9 mouse cellular contexts compared by ENCODE assay signal in the genomic region with DNA sequence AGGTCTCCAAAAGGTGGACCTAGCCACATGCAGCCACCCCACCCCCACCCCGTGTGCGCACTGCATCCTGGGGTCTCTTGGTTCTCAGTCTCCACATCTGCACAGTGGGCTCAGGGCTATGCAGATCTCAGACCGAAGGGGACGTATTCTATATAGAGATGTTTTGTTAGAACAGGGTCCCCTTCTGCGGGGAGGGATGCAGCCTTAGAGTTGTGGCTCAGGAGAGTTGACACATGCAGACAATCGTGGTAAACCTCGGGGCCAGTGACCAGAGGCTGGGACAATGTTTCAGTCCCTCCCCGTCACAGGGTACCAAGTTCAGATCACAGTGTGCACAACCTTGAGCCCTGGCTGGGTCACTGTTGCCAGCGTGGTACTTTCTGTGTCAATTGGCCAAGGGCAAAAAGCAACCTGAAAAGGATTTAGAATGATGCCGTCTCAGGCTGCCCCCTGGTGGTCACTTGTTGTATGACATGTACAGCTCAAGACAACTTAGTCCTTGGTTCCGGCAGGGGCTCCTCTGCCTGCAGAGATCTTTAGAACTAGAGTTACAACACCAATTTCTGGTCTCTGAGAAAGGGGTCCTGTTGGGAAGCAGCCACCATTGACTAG. TPM values are rescaled to one million over a fixed set of nuclear protein-coding genes. Genes with fewer than 3 reads are reported as not detected.
DNase-seq lines count a peak whose midpoint lies in the region; ATAC-seq and TF ChIP-seq lines count a peak whose summit lies in the region.
"Had no signal": no experiment of that assay in that cellular context is flagged by ENCODE, and none has a peak within 500 bp of the region (broad histone marks: within the 10 kb centered on the region; RNA-seq: fewer than 3 reads in every experiment).

No protein-coding gene starts in this region.

- peak; percentile 96 for TF ChIP-seq CTCF in heart, adult 2 months (IDR thresholded peaks at IDR 0.05)
- TF ChIP-seq CTCF in spleen, adult 2 months (IDR thresholded peaks at IDR 0.05; ENCODE audit: extremely low read depth, insufficient read depth, insufficient read length, insufficient replicate concordance) = peak; percentile 64; the same call in 1 of the 2 replicates

- H3K27me3 ChIP-seq in heart, adult 2 months (ENCODE audit: control insufficient read depth, insufficient read depth, low read length) = no peaks in the 10 kb centered on the region
- H3K27me3 ChIP-seq in heart, embryonic 11.5 days (ENCODE audit: control insufficient read depth, insufficient read depth, low read length) = peaks cover 41% of the 10 kb centered on the region
- H3K27me3 ChIP-seq in intestine, embryonic 16.5 days (replicated peaks; ENCODE audit: control insufficient read depth, insufficient read depth, low read length) = peaks cover 11% of the 10 kb centered on the region
- peaks cover 52% of the 10 kb centered on the region for H3K27me3 ChIP-seq in midbrain, embryonic 13.5 days
- peaks cover 4% of the 10 kb centered on the region for H3K27me3 ChIP-seq in spleen, adult 2 months (ENCODE audit: control insufficient read depth, insufficient read depth, low read length)
- H3K27me3 ChIP-seq: Patski had no signal

- no peak overlapping the region for H3K4me2 ChIP-seq in heart, embryonic 11.5 days
- no peak overlapping the region for H3K4me2 ChIP-seq in intestine, embryonic 16.5 days (ENCODE audit: low read depth, low read length)
- H3K4me2 ChIP-seq in midbrain, embryonic 13.5 days (replicated peaks) = no peak overlapping the region

- H3K4me3 ChIP-seq in heart, adult 2 months = no peak overlapping the region
- H3K4me3 ChIP-seq in heart, embryonic 11.5 days (ENCODE audit: low read depth, low read length) = no peak overlapping the region
- no peak overlapping the region for H3K4me3 ChIP-seq in intestine, embryonic 16.5 days (ENCODE audit: low read length)
- no peak overlapping the region for H3K4me3 ChIP-seq in midbrain, embryonic 13.5 days (replicated peaks)
- no peak overlapping the region for H3K4me3 ChIP-seq in spleen, adult 2 months (ENCODE audit: extremely low read depth, insufficient read depth, insufficient read length)

- no peaks in the 10 kb centered on the region for H3K36me3 ChIP-seq in heart, adult 2 months (ENCODE audit: control insufficient read depth, insufficient read depth, low read length)
- H3K36me3 ChIP-seq in heart, embryonic 11.5 days (ENCODE audit: control insufficient read depth, insufficient read depth, low read length) = no peaks in the 10 kb centered on the region
- no peaks in the 10 kb centered on the region for H3K36me3 ChIP-seq in intestine, embryonic 16.5 days (ENCODE audit: control insufficient read depth, insufficient read depth, low read length)
- H3K36me3 ChIP-seq in midbrain, embryonic 13.5 days = no peaks in the 10 kb centered on the region
- H3K36me3 ChIP-seq in spleen, adult 2 months (ENCODE audit: control insufficient read depth, insufficient read depth, low read length) = no peaks in the 10 kb centered on the region

- no peak overlapping the region for H3K9ac ChIP-seq in heart, adult 2 months (ENCODE audit: low read depth, low read length)
- no peak overlapping the region for H3K9ac ChIP-seq in heart, embryonic 11.5 days (ENCODE audit: low read depth, low read length)
- no peak overlapping the region for H3K9ac ChIP-seq in intestine, embryonic 16.5 days (ENCODE audit: low read depth, low read length)
- no peak overlapping the region for H3K9ac ChIP-seq in midbrain, embryonic 13.5 days (replicated peaks)

- H3K27ac ChIP-seq in heart, adult 2 months = no peak overlapping the region
- H3K27ac ChIP-seq in heart, embryonic 11.5 days (ENCODE audit: low read depth, low read length) = no peak overlapping the region
- H3K27ac ChIP-seq in intestine, embryonic 16.5 days (ENCODE audit: low read length) = no peak overlapping the region
- no peak overlapping the region for H3K27ac ChIP-seq in midbrain, embryonic 13.5 days
- H3K27ac ChIP-seq in spleen, adult 2 months (ENCODE audit: insufficient read depth, low read length) = no peak overlapping the region

- no peak for TF ChIP-seq POLR2A in heart, adult 2 months (IDR thresholded peaks at IDR 0.05; ENCODE audit: insufficient read depth, low read depth, low read length)
- no peak for TF ChIP-seq POLR2A in spleen, adult 2 months (IDR thresholded peaks at IDR 0.05; ENCODE audit: low read depth, low read length)

- no peaks in the 10 kb centered on the region for H3K79me2 ChIP-seq in heart, adult 2 months (replicated peaks; ENCODE audit: control insufficient read depth, insufficient read depth, low read length)

- H3K9me3 ChIP-seq in heart, embryonic 11.5 days (replicated peaks; ENCODE audit: control insufficient read depth, low read length) = no peaks in the 10 kb centered on the region
- no peaks in the 10 kb centered on the region for H3K9me3 ChIP-seq in intestine, embryonic 16.5 days (ENCODE audit: control insufficient read depth, low read length)
- H3K9me3 ChIP-seq in midbrain, embryonic 13.5 days = no peaks in the 10 kb centered on the region

- intact Hi-C loops in heart, adult 2 months (cut with DNase I) = loop anchor here (1.0 to 5.0 kb wide), 4 partner anchors 36 to 221 kb away; no protein-coding TSS in a partner anchor
- intact Hi-C loops in left cerebral cortex, postnatal 4 days (cut with DNase I) = loop anchor here (2.0 to 5.0 kb wide), 2 partner anchors 90 to 221 kb away; no protein-coding TSS in a partner anchor

- peak; percentile 75 to 85 for DNase-seq in heart, adult 2 months
- peak; percentile 53 for DNase-seq in cerebellum, adult 9-11 months
- peak; percentile 78 to 81 for DNase-seq in frontal cortex, postnatal 36 days (ENCODE audit: low spot score in 2 of 2)
- peak; percentile 83 for DNase-seq in left cerebral cortex, postnatal 4 days
- peak; percentile 47 to 65 for DNase-seq in spleen, adult 2 months (ENCODE audit: low read depth in 1 of 2, low spot score in 2 of 2)

- 24% methylated on average over 11 of the region's 11 CpGs for whole genome bisulfite sequencing in heart, adult 2 months
- 27% methylated on average over 11 of the region's 11 CpGs for WGBS in heart, embryonic 11.5 days (ENCODE audit: insufficient replicate concordance)
- 28% methylated on average over 11 of the region's 11 CpGs for WGBS in intestine, embryonic 16.5 days
- WGBS in midbrain, embryonic 13.5 days = 30% methylated on average over 11 of the region's 11 CpGs
- WGBS in spleen, adult 2 months = 27% methylated on average over 11 of the region's 11 CpGs

- no peak for ATAC-seq in heart, embryonic 11.5 days (replicated peaks; ENCODE audit: insufficient number of reproducible peaks, low FRiP score, low TSS enrichment)
- ATAC-seq in intestine, embryonic 16.5 days = peak; percentile 31; the same call in 1 of the 2 replicates
- ATAC-seq in midbrain, embryonic 13.5 days = peak; percentile 38; the same call in 1 of the 2 replicates
- ATAC-seq: Patski had no signal

- peak; percentile 79; the same call in 1 of the 2 replicates for TF ChIP-seq EP300 in heart, adult 2 months (IDR thresholded peaks at IDR 0.05; ENCODE audit: insufficient read depth, low read depth, low read length)

- H3K4me1 ChIP-seq in heart, adult 2 months (ENCODE audit: control insufficient read depth, insufficient read depth, low read length) = peaks cover 2% of the 10 kb centered on the region
- H3K4me1 ChIP-seq in heart, embryonic 11.5 days (ENCODE audit: control insufficient read depth, insufficient read depth, low read length) = peaks cover 11% of the 10 kb centered on the region
- H3K4me1 ChIP-seq in intestine, embryonic 16.5 days (ENCODE audit: control insufficient read depth, insufficient read depth, low read length) = peaks cover 15% of the 10 kb centered on the region
- H3K4me1 ChIP-seq in midbrain, embryonic 13.5 days (replicated peaks) = peaks cover 25% of the 10 kb centered on the region; the same call in 1 of the 2 replicates
- peaks cover 1% of the 10 kb centered on the region; the same call in 1 of the 2 replicates for H3K4me1 ChIP-seq in spleen, adult 2 months (ENCODE audit: control insufficient read depth, insufficient read depth, insufficient read length)

RNA-seq across cellular contexts. Expression of gene Fam131c, which starts 5.0 kb away (rescaled TPM):
- total RNA-seq in heart, adult 2 months (2021) = 1 to 10 TPM; 2.0 to 2.2 TPM
- 0.29 and 2.9 TPM in 2 replicates for polyA plus RNA-seq in heart, adult 2 months (2012; rRNA removed)
- 1.00 and 1.0 TPM in 2 replicates for polyA plus RNA-seq in heart, embryonic 11.5 days (2014; fragmentation: Nextera tagmentation; extraction: Ambion mirVana)
- 1.5 and 1.6 TPM in 2 replicates for polyA plus RNA-seq in intestine, embryonic 16.5 days (2015; fragmentation: Nextera tagmentation; extraction: Ambion mirVana)
- total RNA-seq in left cerebral cortex, postnatal 4 days (2021) = 10 to 100 TPM; 32.5 to 35.1 TPM
- 7.8 and 10.1 TPM in 2 replicates for polyA plus RNA-seq in midbrain, embryonic 13.5 days (2015; fragmentation: Nextera tagmentation; extraction: Ambion mirVana)
- polyA plus RNA-seq in spleen, adult 2 months (2012; rRNA removed) = 0.22 and 0.34 TPM in 2 replicates

RNA-seq across cellular contexts. Expression of gene Clcnka, which starts 35.5 kb away (rescaled TPM):
- total RNA-seq in heart, adult 2 months (2021) = not detected
- polyA plus RNA-seq in heart, adult 2 months (2012; rRNA removed) = 0.04 TPM in 1 of 2 replicates, not detected in the other
- 0.14 and 0.42 TPM in 2 replicates for polyA plus RNA-seq in heart, embryonic 11.5 days (2014; fragmentation: Nextera tagmentation; extraction: Ambion mirVana)
- 0.13 and 0.15 TPM in 2 replicates for polyA plus RNA-seq in intestine, embryonic 16.5 days (2015; fragmentation: Nextera tagmentation; extraction: Ambion mirVana)
- total RNA-seq in left cerebral cortex, postnatal 4 days (2021) = under 1 TPM in 1 of 2 experiments, not detected in 1; 0.60 TPM
- polyA plus RNA-seq in midbrain, embryonic 13.5 days (2015; fragmentation: Nextera tagmentation; extraction: Ambion mirVana) = 0.09 TPM in 1 of 2 replicates, not detected in the other
- polyA plus RNA-seq in spleen, adult 2 months (2012; rRNA removed) = 0.32 TPM in 1 of 2 replicates, not detected in the other

RNA-seq across cellular contexts. Expression of gene Clcnkb, which starts 52.8 kb away (rescaled TPM):
- under 1 TPM; 0.43 to 0.57 TPM for total RNA-seq in heart, adult 2 months (2021)
- polyA plus RNA-seq in heart, adult 2 months (2012; rRNA removed) = 2.1 and 4.6 TPM in 2 replicates
- 0.90 and 1.0 TPM in 2 replicates for polyA plus RNA-seq in heart, embryonic 11.5 days (2014; fragmentation: Nextera tagmentation; extraction: Ambion mirVana)
- polyA plus RNA-seq in intestine, embryonic 16.5 days (2015; fragmentation: Nextera tagmentation; extraction: Ambion mirVana) = 0.24 TPM in 1 of 2 replicates, not detected in the other
- not detected for total RNA-seq in left cerebral cortex, postnatal 4 days (2021)
- not detected in 2 replicates for polyA plus RNA-seq in midbrain, embryonic 13.5 days (2015; fragmentation: Nextera tagmentation; extraction: Ambion mirVana)
- polyA plus RNA-seq in spleen, adult 2 months (2012; rRNA removed) = 0.07 TPM in 1 of 2 replicates, not detected in the other

RNA-seq across cellular contexts. Expression of gene Hspb7, which starts 57.5 kb away (rescaled TPM):
- total RNA-seq in heart, adult 2 months (2021) = 1,000 to 10,000 TPM; 1,066 to 1,498 TPM
- polyA plus RNA-seq in heart, adult 2 months (2012; rRNA removed) = 973 and 1,028 TPM in 2 replicates
- 155 and 275 TPM in 2 replicates for polyA plus RNA-seq in heart, embryonic 11.5 days (2014; fragmentation: Nextera tagmentation; extraction: Ambion mirVana)
- polyA plus RNA-seq in intestine, embryonic 16.5 days (2015; fragmentation: Nextera tagmentation; extraction: Ambion mirVana) = 5.3 and 6.6 TPM in 2 replicates
- total RNA-seq in left cerebral cortex, postnatal 4 days (2021) = not detected
- not detected in 2 replicates for polyA plus RNA-seq in midbrain, embryonic 13.5 days (2015; fragmentation: Nextera tagmentation; extraction: Ambion mirVana)
- 2.4 and 2.5 TPM in 2 replicates for polyA plus RNA-seq in spleen, adult 2 months (2012; rRNA removed)
